Mouse (Mus musculus) spleen, adult 2 months (tissue): ENCODE results near the gene Doc2g.

Experiments used
- CTCF ChIP-seq: fragments of 200-500 bp; IDR thresholded peaks from 2 replicates; pipeline ENCODE4 v1.5.1; 2011; ENCODE audit warnings: mild to moderate bottlenecking, inconsistent platforms; ENCODE audit not compliant: insufficient read depth, insufficient read length, insufficient replicate concordance; ENCODE audit errors: extremely low read depth
- POLR2A ChIP-seq: fragments of 200-500 bp; IDR thresholded peaks from 2 replicates; pipeline ENCODE4 v1.6.1; 2011; ENCODE audit warnings: low read depth, low read length, inconsistent platforms

GRCm38 (mm10) chr19:3996747-3997146 lies 6.4 kb upstream of the Doc2g start:
- TF ChIP-seq POLR2A: no peak
- TF ChIP-seq CTCF: no peak
